Mouse (Mus musculus) A20 (cell line): ENCODE results near the gene Ogg1.

ENCODE experiments used
- DNase-seq: peaks from one replicate; pipeline ENCODE4 v3.0.0-alpha.2; 2011; ENCODE audit warnings: low read depth, low spot score

The Ogg1 gene

DNA sequence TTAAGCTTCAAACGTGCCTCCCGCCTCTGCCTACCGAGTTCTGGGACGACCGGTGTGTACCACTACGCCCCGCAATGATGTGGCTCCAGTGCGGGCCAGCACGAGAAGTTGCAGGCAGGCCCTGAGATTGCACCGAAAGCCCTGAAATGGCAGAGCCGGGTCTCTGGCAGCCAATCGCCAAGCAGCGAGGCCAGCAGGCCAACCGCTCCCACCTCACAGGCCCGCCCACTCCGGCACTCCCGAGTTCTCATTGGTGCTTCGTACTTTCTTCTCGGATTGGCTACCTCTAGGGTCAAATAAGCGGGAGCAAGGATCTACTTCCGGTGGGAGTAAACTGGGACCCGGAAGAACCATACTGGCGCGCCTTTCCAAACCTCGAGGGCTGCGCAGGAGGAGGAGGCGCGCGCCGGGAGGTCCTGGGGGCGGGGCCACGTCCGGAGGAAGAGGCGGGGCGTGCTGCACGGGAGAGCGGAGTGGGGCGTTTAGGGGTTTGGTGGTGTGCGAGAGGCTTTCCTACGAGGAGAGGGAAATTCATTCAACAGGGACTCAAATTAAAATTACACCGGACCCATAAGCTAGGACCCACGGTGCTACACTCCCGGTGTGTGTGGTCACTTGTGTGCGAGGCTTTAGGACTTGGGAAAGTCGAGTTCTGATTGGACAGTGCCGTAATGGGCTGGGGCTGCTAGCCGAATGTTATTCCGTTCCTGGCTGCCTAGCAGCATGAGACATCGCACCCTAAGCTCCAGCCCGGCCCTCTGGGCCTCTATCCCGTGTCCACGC is at the start of gene Ogg1:
Gene Ogg1, plus strand, starts transcription at position 440 of the 783 bp plus-strand sequence.
- peak; percentile 99 for DNase-seq

DNA sequence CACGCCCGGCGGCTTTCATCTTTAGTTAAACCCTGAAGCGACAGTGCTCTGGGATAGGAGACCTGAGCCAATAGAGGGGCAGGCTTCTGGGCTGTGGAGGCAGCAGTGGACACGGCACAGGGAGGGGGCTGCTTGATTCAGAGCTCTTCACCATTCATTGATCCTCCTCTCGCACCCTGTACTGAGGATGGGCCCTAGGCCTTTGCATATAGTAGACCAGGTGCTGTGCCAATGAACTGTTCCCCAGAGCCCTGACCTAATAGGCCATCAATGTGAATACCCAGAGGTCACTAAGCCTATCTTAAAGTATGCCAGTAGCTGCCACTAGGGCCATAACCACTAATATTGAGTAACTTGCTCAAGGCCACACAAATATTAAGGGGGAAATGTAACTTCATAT is 45.1 kb upstream of the Ogg1 start:
- DNase-seq: no peak

GRCm38 (mm10) chr6:113282101-113282802 is 44.5 kb upstream of the Ogg1 start, which contains the start of gene Cpne9:
Cpne9 (plus strand) TSS chr6:113282307.
- no peak for DNase-seq

DNA sequence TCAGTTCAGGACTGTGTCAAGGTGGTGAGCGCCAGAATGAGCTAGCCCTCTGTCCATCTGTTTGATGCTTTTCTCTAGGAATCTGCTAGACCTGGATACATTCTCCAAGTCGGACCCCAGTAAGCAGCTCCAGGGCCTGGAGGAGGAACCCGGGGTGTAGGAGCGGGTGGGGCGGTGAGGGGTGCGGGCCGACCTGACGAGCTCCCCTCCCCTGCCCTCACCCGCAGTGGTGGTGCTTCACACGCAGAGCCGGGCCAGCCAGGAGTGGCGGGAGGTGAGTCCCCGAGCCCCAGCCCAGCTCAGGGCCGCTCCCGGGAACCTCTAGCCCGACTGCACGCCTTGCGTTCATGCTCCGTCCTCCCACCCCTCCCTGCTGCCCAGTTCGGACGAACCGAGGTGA is 43.8 kb upstream of the Ogg1 start:
- no peak for DNase-seq

DNA sequence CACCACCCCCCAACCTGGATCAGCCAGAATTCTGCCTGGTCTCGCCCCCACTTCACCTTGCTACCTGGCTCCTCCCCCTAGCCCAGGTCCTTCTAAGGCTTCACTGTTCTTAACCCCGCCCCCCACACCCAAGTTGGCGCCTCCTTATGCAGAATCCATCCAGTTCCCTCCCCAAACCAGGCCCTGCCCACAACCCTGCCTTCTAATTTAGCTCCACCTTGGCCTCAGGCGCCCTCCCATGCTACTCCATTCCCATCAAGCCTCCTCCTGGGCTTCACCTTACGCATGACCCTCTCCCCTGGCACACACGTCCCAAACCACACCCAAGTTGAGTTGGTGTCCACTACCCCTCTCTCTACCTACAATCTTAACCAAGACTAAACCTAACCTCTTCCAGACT is 43.3 kb upstream of the Ogg1 start:
- DNase-seq: no peak

- peak; percentile 50 for DNase-seq
Measured at GRCm38 (mm10) chr6:113284931-113285330, 41.8 kb upstream of the Ogg1 start.

DNA sequence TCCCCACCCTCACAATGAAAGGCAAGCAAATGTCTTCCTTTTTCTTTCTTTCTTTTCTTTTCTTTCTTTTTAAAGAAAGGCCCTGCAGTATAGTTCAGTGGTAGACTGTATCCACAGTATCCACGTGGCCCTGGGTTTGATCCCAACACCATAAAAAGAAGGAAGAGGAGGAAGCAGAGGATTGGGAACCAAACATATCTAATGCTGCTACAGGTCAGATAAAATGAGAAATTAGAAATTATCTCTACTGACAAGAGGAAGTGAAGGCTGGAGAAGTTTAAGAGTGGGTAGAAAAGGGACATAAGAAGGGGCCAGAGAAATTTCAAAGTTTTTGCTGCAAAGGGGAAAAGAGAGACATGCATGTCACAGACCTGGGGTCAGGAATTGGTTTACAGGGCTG is 40.5 kb upstream of the Ogg1 start:
- DNase-seq: no peak

DNA sequence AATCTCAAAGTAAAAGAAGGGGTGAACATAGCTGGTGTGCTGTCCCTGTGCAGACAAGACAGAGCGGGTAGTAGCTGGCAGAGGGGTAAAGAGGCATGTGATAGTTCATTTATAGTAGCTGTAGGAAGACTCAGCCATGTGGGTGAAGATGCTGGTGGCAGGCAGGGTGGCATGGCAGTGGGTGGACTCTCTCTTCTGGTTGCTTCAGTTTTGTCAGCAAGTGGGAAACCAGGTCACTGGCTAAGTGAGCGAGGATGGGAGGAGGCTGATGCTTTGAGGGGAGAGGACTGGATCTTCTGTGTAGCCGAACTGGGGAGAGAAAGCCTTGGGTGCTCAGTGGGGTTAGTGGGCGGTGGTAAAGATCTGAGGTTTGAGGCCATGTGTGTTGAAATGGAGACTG is 39.5 kb upstream of the Ogg1 start:
- no peak for DNase-seq

GRCm38 (mm10) chr6:113289346-113289745 is 37.4 kb upstream of the Ogg1 start:
- DNase-seq: no peak

DNA sequence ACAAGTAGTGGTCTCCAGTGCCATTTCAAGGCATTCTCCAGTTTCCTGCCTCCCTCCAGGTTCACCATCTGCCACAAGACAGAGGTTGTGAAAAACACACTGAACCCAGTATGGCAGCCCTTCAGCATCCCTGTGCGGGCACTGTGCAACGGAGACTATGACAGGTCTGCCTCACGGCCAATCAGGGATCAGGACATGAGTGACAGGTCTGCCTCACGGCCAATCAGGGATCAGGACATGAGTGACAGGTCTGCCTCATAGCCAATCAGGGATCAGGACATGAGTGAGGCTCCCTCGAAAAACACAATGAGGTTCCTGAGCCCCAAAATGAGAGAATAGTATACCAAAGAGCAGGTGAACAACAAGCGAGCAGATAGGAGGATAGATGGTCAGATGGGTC is 36.4 kb upstream of the Ogg1 start:
- no peak for DNase-seq

GRCm38 (mm10) chr6:113292938-113293337 is 33.8 kb upstream of the Ogg1 start:
- DNase-seq: no peak

DNA sequence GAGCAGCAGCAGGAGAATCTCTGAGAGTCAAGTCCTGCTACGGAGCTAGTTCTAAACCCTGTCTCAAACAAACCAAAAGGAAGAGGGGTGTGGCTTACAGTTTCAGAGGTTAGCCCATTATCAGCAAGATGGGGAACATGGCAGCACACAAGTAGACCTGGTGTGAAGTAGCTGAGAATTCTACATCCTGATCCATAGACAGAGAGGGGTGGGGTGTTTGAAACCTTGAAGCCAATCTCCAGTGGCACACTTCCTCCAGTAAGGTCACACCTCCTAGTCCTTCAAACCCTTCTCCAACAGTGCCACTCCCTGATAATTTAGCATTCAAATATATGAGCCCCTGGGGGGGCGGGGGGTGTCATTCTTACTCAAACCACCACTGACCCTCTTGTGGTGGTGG is 30.7 kb upstream of the Ogg1 start:
- no peak for DNase-seq

GRCm38 (mm10) chr6:113296639-113297038 is 30.1 kb upstream of the Ogg1 start:
- no peak for DNase-seq

- no peak for DNase-seq
Measured at GRCm38 (mm10) chr6:113301350-113301749, 25.4 kb upstream of the Ogg1 start.

GRCm38 (mm10) chr6:113302258-113302657 is 24.5 kb upstream of the Ogg1 start:
- peak; percentile 79 for DNase-seq

GRCm38 (mm10) chr6:113306322-113306985 is 20.3 kb upstream of the Ogg1 start:
- peak; percentile 100 for DNase-seq

DNA sequence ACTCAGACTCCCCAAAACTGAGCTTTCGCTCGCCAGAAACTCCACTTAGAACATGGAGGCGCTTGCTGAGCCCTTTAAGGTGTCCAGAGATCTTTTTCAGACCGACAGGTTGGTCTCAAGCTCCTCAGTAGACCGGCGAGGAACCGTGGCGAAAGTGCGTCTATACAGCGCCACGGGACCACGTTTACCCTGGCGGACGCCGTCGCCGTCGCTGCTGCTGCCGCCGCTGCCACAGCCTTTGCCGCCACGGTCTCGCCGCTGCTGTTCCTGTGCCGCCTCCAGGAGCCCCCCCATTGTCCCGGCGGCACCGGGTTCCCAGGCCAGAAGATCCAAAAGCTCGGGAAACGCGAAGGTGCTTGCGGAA is 19.8 kb upstream of the Ogg1 start, which contains the start of gene Brpf1:
Gene Brpf1, plus strand, starts transcription at position 152 of the 364 bp plus-strand sequence.
- no peak for DNase-seq

- peak; percentile 71 for DNase-seq
Measured at GRCm38 (mm10) chr6:113307481-113308121, 19.2 kb upstream of the Ogg1 start.

DNA sequence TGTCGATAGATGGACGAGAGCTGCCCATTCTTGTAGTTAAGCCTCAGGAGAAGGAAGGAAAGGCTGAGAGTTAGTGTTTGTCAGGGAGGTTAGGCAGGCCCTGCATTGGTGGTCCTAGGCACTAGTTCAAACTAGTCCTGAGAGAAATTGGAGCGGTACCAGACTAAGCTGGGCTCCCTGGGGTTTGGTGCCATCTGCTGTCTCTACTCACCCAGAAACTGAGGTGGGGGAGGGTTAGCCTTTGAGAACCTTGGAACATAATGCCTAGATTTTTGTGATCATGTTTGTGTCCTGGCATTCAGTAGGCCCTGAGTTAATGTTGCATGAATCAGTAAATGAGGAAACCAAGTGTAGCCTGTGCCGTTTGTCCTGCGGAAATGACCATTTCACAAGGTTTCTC is 18.6 kb upstream of the Ogg1 start:
- peak; percentile 65 for DNase-seq

GRCm38 (mm10) chr6:113315972-113316371 is 10.8 kb upstream of the Ogg1 start:
- DNase-seq: no peak

GRCm38 (mm10) chr6:113329396-113329795 is 2.6 kb downstream of the Ogg1 start:
- no peak for DNase-seq

- peak; percentile 71 for DNase-seq
Measured at GRCm38 (mm10) chr6:113330547-113330946, 3.8 kb downstream of the Ogg1 start.
